Mouse (Mus musculus) erythroblast, embryonic 14.5 days (primary cell): ENCODE measurements at regions not wholly inside any gene's neighbourhood (a gene's known extent, or its start where the extent isn't known, plus 50 kb on each side); places are given as distances from the start of the nearest gene placed in this dataset.

Experiments used
- GATA1 ChIP-seq: IDR thresholded peaks from 2 replicates; pipeline ENCODE4 v1.6.1; 2012; ENCODE audit warnings: low read length, inconsistent platforms, mixed read lengths
- TAL1 ChIP-seq: IDR thresholded peaks from 3 replicates; pipeline ENCODE4 v1.6.1; 2012; ENCODE audit warnings: low read length, inconsistent platforms, mixed read lengths

DNA sequence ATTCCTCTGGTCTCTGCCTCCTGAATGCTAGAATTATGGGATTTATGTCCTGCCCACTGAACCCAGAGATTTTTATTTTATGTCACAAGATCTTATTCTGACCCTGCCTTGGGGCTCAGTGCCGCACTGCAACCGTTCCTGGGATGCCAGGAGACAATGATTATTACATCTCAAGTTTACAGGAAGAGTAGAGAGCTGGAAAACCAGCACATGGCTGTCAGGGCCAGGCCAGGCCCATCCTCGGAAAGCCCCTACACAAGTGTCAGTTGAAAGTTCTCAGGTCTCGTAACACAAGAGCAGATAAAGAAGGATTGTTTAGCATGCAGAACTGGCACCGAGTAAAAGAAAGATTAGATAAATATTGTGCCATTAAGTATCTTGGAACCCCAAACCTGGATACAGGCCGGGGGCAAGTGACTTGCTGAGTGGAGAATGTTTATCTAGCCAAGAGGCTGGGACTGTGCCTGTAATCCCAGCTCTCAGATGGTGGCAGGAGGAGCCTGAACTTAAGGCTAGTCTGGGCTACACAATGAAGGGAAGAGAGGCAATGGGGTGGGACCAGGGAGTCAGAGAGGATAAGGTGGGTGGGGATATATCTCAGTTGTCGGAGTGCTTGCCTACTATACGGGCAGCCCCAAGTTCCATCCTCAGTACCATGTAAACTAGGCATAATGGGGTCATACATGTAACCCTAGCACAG, 132.3 kb downstream of the Cd24a start:
- no peak for TF ChIP-seq TAL1
- no peak for TF ChIP-seq GATA1
